Mouse (Mus musculus): Measurements from ENCODE around the gene Gm28051. TPM values are rescaled to one million over a fixed set of nuclear protein-coding genes. Genes with fewer than 3 reads are reported as not detected.
A peak's percentile ranks its signal among the peaks of the same experiment; 100 is the strongest.

The Gm28051 gene
- polyA plus RNA-seq, 1 experiment from 2014 or later = not detected

GRCm38 (mm10) chr12:102740285-102740684 lies 17.3 kb downstream of the Gm28051 start:
- Histone ChIP-seq H3K4me1 (peaks cover 20% of the 10 kb centered on the region), H3K4me2 (no peak overlapping the region), H3K9ac (no peak overlapping the region), H3K27me3 (no peaks in the 10 kb centered on the region), H3K36me3 (no peaks in the 10 kb centered on the region), H3K4me3 (no peak overlapping the region), H3K27ac (no peak overlapping the region), H3K9me3 (no peaks in the 10 kb centered on the region)
- 66% methylated on average over 3 of the region's 3 CpGs for WGBS
- ATAC-seq (ENCODE audit: borderline replicate concordance, extremely low read depth, low FRiP score, low TSS enrichment) = no peak

GRCm38 (mm10) chr12:102739096-102739495 lies 18.5 kb downstream of the Gm28051 start:
- Histone ChIP-seq H3K36me3 (no peaks in the 10 kb centered on the region), H3K27ac (no peak overlapping the region), H3K9me3 (no peaks in the 10 kb centered on the region), H3K27me3 (no peaks in the 10 kb centered on the region), H3K4me1 (peaks cover 11% of the 10 kb centered on the region), H3K4me3 (no peak overlapping the region), H3K4me2 (no peak overlapping the region), H3K9ac (no peak overlapping the region)
- no peak for ATAC-seq (ENCODE audit: borderline replicate concordance, extremely low read depth, low FRiP score, low TSS enrichment)
- 69% methylated on average over 5 of the region's 5 CpGs for WGBS

GRCm38 (mm10) chr12:102733381-102733780 lies 24.2 kb downstream of the Gm28051 start:
- no peaks in the 10 kb centered on the region for H3K9me3 ChIP-seq
- H3K27ac ChIP-seq = no peak overlapping the region
- H3K27me3 ChIP-seq = no peaks in the 10 kb centered on the region
- ATAC-seq (ENCODE audit: borderline replicate concordance, extremely low read depth, low FRiP score, low TSS enrichment) = no peak
- no peak overlapping the region for H3K9ac ChIP-seq
- peaks cover 15% of the 10 kb centered on the region; the same call in 1 of the 2 replicates for H3K4me1 ChIP-seq
- 7% methylated on average over 5 of the region's 5 CpGs for WGBS
- H3K36me3 ChIP-seq = no peaks in the 10 kb centered on the region
- H3K4me2 ChIP-seq = no peak overlapping the region
- no peak overlapping the region for H3K4me3 ChIP-seq

- Histone ChIP-seq H3K4me2 (peak overlapping the region; percentile 49), H3K4me1 (peaks cover 15% of the 10 kb centered on the region; the same call in 1 of the 2 replicates), H3K27me3 (no peaks in the 10 kb centered on the region), H3K36me3 (no peaks in the 10 kb centered on the region), H3K4me3 (peak overlapping the region; percentile 22; the same call in 1 of the 2 replicates), H3K27ac (0 out of 2 replicates have a peak overlapping the region, but pooled peaks have one; percentile 51), H3K9ac (no peak overlapping the region), H3K9me3 (no peaks in the 10 kb centered on the region)
- WGBS = 33% methylated on average over 16 of the region's 16 CpGs
- ATAC-seq (ENCODE audit: borderline replicate concordance, extremely low read depth, low FRiP score, low TSS enrichment) = peak; percentile 1; the same call in 1 of the 2 replicates
These were observed 26.6 kb downstream of the Gm28051 start for GRCm38 (mm10) chr12:102730798-102731619.

GRCm38 (mm10) chr12:102729855-102730797 lies 27.4 kb downstream of the Gm28051 start:
- 31% methylated on average over 26 of the region's 26 CpGs for WGBS
- no peak overlapping the region for H3K9ac ChIP-seq
- H3K4me3 ChIP-seq = peak overlapping the region; percentile 22
- H3K27me3 ChIP-seq = no peaks in the 10 kb centered on the region
- H3K4me1 ChIP-seq = peaks cover 15% of the 10 kb centered on the region; the same call in 1 of the 2 replicates
- H3K36me3 ChIP-seq = no peaks in the 10 kb centered on the region
- H3K9me3 ChIP-seq = no peaks in the 10 kb centered on the region
- 0 out of 2 replicates have a peak overlapping the region, but pooled peaks have one; percentile 51 for H3K27ac ChIP-seq
- peak; percentile 94 for ATAC-seq (ENCODE audit: borderline replicate concordance, extremely low read depth, low FRiP score, low TSS enrichment)
- H3K4me2 ChIP-seq = peak overlapping the region; percentile 49

GRCm38 (mm10) chr12:102725761-102726175 lies 31.8 kb downstream of the Gm28051 start:
- H3K27ac ChIP-seq = no peak overlapping the region
- no peak overlapping the region for H3K9ac ChIP-seq
- peaks cover 10% of the 10 kb centered on the region; the same call in 1 of the 2 replicates for H3K4me1 ChIP-seq
- H3K9me3 ChIP-seq = no peaks in the 10 kb centered on the region
- no peak overlapping the region for H3K4me2 ChIP-seq
- ATAC-seq (ENCODE audit: borderline replicate concordance, extremely low read depth, low FRiP score, low TSS enrichment) = no peak
- no peaks in the 10 kb centered on the region for H3K36me3 ChIP-seq
- no peaks in the 10 kb centered on the region for H3K27me3 ChIP-seq
- no peak overlapping the region for H3K4me3 ChIP-seq
- WGBS = 57% methylated on average over 7 of the region's 7 CpGs

- Histone ChIP-seq H3K27me3 (no peaks in the 10 kb centered on the region), H3K4me2 (no peak overlapping the region), H3K27ac (no peak overlapping the region), H3K9me3 (no peaks in the 10 kb centered on the region), H3K4me1 (peaks cover 4% of the 10 kb centered on the region; the same call in 1 of the 2 replicates), H3K36me3 (no peaks in the 10 kb centered on the region), H3K4me3 (no peak overlapping the region), H3K9ac (no peak overlapping the region)
- 87% methylated on average over 6 of the region's 6 CpGs for WGBS
- ATAC-seq (ENCODE audit: borderline replicate concordance, extremely low read depth, low FRiP score, low TSS enrichment) = no peak
These were observed 32.4 kb downstream of the Gm28051 start for GRCm38 (mm10) chr12:102725146-102725545.

GRCm38 (mm10) chr12:102723861-102724260 lies 33.7 kb downstream of the Gm28051 start:
- no peak overlapping the region for H3K4me2 ChIP-seq
- no peaks in the 10 kb centered on the region for H3K9me3 ChIP-seq
- WGBS = 62% methylated on average over 6 of the region's 6 CpGs
- no peak overlapping the region for H3K4me3 ChIP-seq
- H3K27me3 ChIP-seq = no peaks in the 10 kb centered on the region
- no peak overlapping the region for H3K27ac ChIP-seq
- H3K4me1 ChIP-seq = no peaks in the 10 kb centered on the region
- no peaks in the 10 kb centered on the region for H3K36me3 ChIP-seq
- no peak overlapping the region for H3K9ac ChIP-seq
- no peak for ATAC-seq (ENCODE audit: borderline replicate concordance, extremely low read depth, low FRiP score, low TSS enrichment)

GRCm38 (mm10) chr12:102722966-102723365 lies 34.6 kb downstream of the Gm28051 start:
- 56% methylated on average over 8 of the region's 8 CpGs for WGBS
- no peak overlapping the region for H3K27ac ChIP-seq
- no peak overlapping the region for H3K4me3 ChIP-seq
- H3K9me3 ChIP-seq = no peaks in the 10 kb centered on the region
- no peak for ATAC-seq (ENCODE audit: borderline replicate concordance, extremely low read depth, low FRiP score, low TSS enrichment)
- H3K4me1 ChIP-seq = no peaks in the 10 kb centered on the region
- H3K27me3 ChIP-seq = no peaks in the 10 kb centered on the region
- H3K36me3 ChIP-seq = no peaks in the 10 kb centered on the region
- no peak overlapping the region for H3K4me2 ChIP-seq
- no peak overlapping the region for H3K9ac ChIP-seq

- Histone ChIP-seq H3K36me3 (no peaks in the 10 kb centered on the region), H3K4me2 (no peak overlapping the region), H3K4me1 (no peaks in the 10 kb centered on the region), H3K27me3 (no peaks in the 10 kb centered on the region), H3K27ac (no peak overlapping the region), H3K4me3 (no peak overlapping the region), H3K9me3 (no peaks in the 10 kb centered on the region), H3K9ac (no peak overlapping the region)
- WGBS = 48% methylated on average over 11 of the region's 11 CpGs
- no peak for ATAC-seq (ENCODE audit: borderline replicate concordance, extremely low read depth, low FRiP score, low TSS enrichment)
These were observed 35.1 kb downstream of the Gm28051 start for GRCm38 (mm10) chr12:102722451-102722850.

GRCm38 (mm10) chr12:102719552-102720315 lies 37.8 kb downstream of the Gm28051 start:
- no peaks in the 10 kb centered on the region for H3K9me3 ChIP-seq
- 19% methylated on average over 13 of the region's 13 CpGs for WGBS
- H3K4me1 ChIP-seq = no peaks in the 10 kb centered on the region
- no peak overlapping the region for H3K27ac ChIP-seq
- ATAC-seq (ENCODE audit: borderline replicate concordance, extremely low read depth, low FRiP score, low TSS enrichment) = no peak
- no peaks in the 10 kb centered on the region for H3K36me3 ChIP-seq
- no peak overlapping the region for H3K4me3 ChIP-seq
- no peak overlapping the region for H3K4me2 ChIP-seq
- H3K27me3 ChIP-seq = no peaks in the 10 kb centered on the region
- H3K9ac ChIP-seq = no peak overlapping the region

All from lung, embryonic 15.5 days (tissue).